Mouse (Mus musculus): ENCODE measurements at regions not wholly inside any gene's neighbourhood (a gene's known extent, or its start where the extent isn't known, plus 50 kb on each side); places are given as distances from the start of the nearest gene placed in this dataset.

- no peak for DNase-seq (ENCODE audit: low spot score in 2 of 2)
These were observed 99.8 kb upstream of the Cops8 start for GRCm38 (mm10) chr1:90502771-90503540.

- no peak for DNase-seq (ENCODE audit: low spot score in 2 of 2)
These were observed 98.1 kb upstream of the Cops8 start for GRCm38 (mm10) chr1:90504583-90505080.

- no peak for DNase-seq (ENCODE audit: low spot score in 2 of 2)
These were observed 97.2 kb upstream of the Cops8 start for GRCm38 (mm10) chr1:90505599-90505998.

GRCm38 (mm10) chr1:90506582-90506981 lies 96.2 kb upstream of the Cops8 start:
- no peak for DNase-seq (ENCODE audit: low spot score in 2 of 2)

- no peak for DNase-seq (ENCODE audit: low spot score in 2 of 2)
These were observed 93.4 kb upstream of the Cops8 start for GRCm38 (mm10) chr1:90509371-90509770.

GRCm38 (mm10) chr1:90513442-90514070 lies 89.2 kb upstream of the Cops8 start:
- DNase-seq (ENCODE audit: low spot score in 2 of 2) = no peak

GRCm38 (mm10) chr1:90514176-90514575 lies 88.6 kb upstream of the Cops8 start:
- DNase-seq (ENCODE audit: low spot score in 2 of 2) = no peak

- DNase-seq (ENCODE audit: low spot score in 2 of 2) = no peak
These were observed 84.1 kb upstream of the Cops8 start for GRCm38 (mm10) chr1:90518584-90519265.

GRCm38 (mm10) chr1:90519284-90520275 lies 83.2 kb upstream of the Cops8 start:
- no peak for DNase-seq (ENCODE audit: low spot score in 2 of 2)

- no peak for DNase-seq (ENCODE audit: low spot score in 2 of 2)
These were observed 80.5 kb upstream of the Cops8 start for GRCm38 (mm10) chr1:90522294-90522693.

- DNase-seq (ENCODE audit: low spot score in 2 of 2) = no peak
These were observed 78.0 kb upstream of the Cops8 start for GRCm38 (mm10) chr1:90524641-90525220.

- no peak for DNase-seq (ENCODE audit: low spot score in 2 of 2)
These were observed 76.5 kb upstream of the Cops8 start for GRCm38 (mm10) chr1:90526311-90526710.

- DNase-seq (ENCODE audit: low spot score in 2 of 2) = no peak
These were observed 74.6 kb upstream of the Cops8 start for GRCm38 (mm10) chr1:90527947-90528717.

- DNase-seq (ENCODE audit: low spot score in 2 of 2) = no peak
These were observed 69.3 kb upstream of the Cops8 start for GRCm38 (mm10) chr1:90533481-90533880.

- DNase-seq (ENCODE audit: low spot score in 2 of 2) = no peak
These were observed 66.7 kb upstream of the Cops8 start for GRCm38 (mm10) chr1:90536105-90536504.

GRCm38 (mm10) chr1:90543801-90544795 lies 58.7 kb upstream of the Cops8 start:
- DNase-seq (ENCODE audit: low spot score in 2 of 2) = no peak

GRCm38 (mm10) chr1:90544821-90545536 lies 57.8 kb upstream of the Cops8 start:
- no peak for DNase-seq (ENCODE audit: low spot score in 2 of 2)

- DNase-seq (ENCODE audit: low spot score in 2 of 2) = no peak
These were observed 50.1 kb upstream of the Cops8 start for GRCm38 (mm10) chr1:90552644-90553043.
